Mouse (Mus musculus): Measurements from ENCODE around the gene Ttc6. TPM values are rescaled to one million over a fixed set of nuclear protein-coding genes. Genes with fewer than 3 reads are reported as not detected.

The Ttc6 gene
- polyA plus RNA-seq, 1 experiment from 2014 or later, result 0.96 TPM

GRCm38 (mm10) chr12:57764720-57765119 is 200.8 kb downstream of the Ttc6 start:
- no peak for DNase-seq (ENCODE audit: low spot score)
- H3K36me3 ChIP-seq (replicated peaks; ENCODE audit: control insufficient read depth, insufficient read depth), result no peaks in the 10 kb centered on the region
- H3K9ac ChIP-seq, result no peak overlapping the region

GRCm38 (mm10) chr12:57776290-57776997 is 212.5 kb downstream of the Ttc6 start:
- Histone ChIP-seq H3K4me3 (replicated peaks; ENCODE audit: low read length) (no peak overlapping the region), H3K4me2 (replicated peaks) (peak overlapping the region; percentile 37; the same call in 1 of the 2 replicates), H3K9ac (no peak overlapping the region), H3K27ac (no peak overlapping the region), H3K36me3 (replicated peaks; ENCODE audit: control insufficient read depth, insufficient read depth) (no peaks in the 10 kb centered on the region), H3K4me1 (replicated peaks; ENCODE audit: control insufficient read depth, insufficient read depth, low read length) (no peaks in the 10 kb centered on the region), H3K9me3 (ENCODE audit: control insufficient read depth, low read length) (no peaks in the 10 kb centered on the region), H3K27me3 (ENCODE audit: control insufficient read depth, insufficient read depth, low read length) (no peaks in the 10 kb centered on the region)
- peak; percentile 25 for DNase-seq (ENCODE audit: low spot score)
- WGBS, result 10% methylated on average over 12 of the region's 12 CpGs
- ATAC-seq (ENCODE audit: low FRiP score), result peak; percentile 62; the same call in 1 of the 2 replicates

More at GRCm38 (mm10) chr12:57764720-57765119, 200.8 kb downstream of the Ttc6 start:
- H3K4me1 ChIP-seq (replicated peaks; ENCODE audit: control insufficient read depth, insufficient read depth, low read length), result no peaks in the 10 kb centered on the region
- H3K27ac ChIP-seq, result no peak overlapping the region
- WGBS, result 82% methylated on average over 7 of the region's 7 CpGs
- ATAC-seq (ENCODE audit: low FRiP score), result no peak
- H3K4me3 ChIP-seq (replicated peaks; ENCODE audit: low read length), result no peak overlapping the region
- no peaks in the 10 kb centered on the region for H3K9me3 ChIP-seq (ENCODE audit: control insufficient read depth, low read length)
- H3K27me3 ChIP-seq (ENCODE audit: control insufficient read depth, insufficient read depth, low read length), result no peaks in the 10 kb centered on the region
- H3K4me2 ChIP-seq (replicated peaks), result no peak overlapping the region

- DNase-seq (ENCODE audit: low spot score), result no peak
These were observed 218.0 kb downstream of the Ttc6 start for GRCm38 (mm10) chr12:57781926-57782325.

GRCm38 (mm10) chr12:57787471-57787870 is 223.6 kb downstream of the Ttc6 start:
- no peak overlapping the region for H3K27ac ChIP-seq
- no peak overlapping the region for H3K4me2 ChIP-seq (replicated peaks)
- ATAC-seq (ENCODE audit: low FRiP score) (no peak), DNase-seq (ENCODE audit: low spot score) (peak; percentile 67)
- H3K36me3 ChIP-seq (replicated peaks; ENCODE audit: control insufficient read depth, insufficient read depth), result no peaks in the 10 kb centered on the region
- no peaks in the 10 kb centered on the region for H3K27me3 ChIP-seq (ENCODE audit: control insufficient read depth, insufficient read depth, low read length)
- H3K4me1 ChIP-seq (replicated peaks; ENCODE audit: control insufficient read depth, insufficient read depth, low read length), result no peaks in the 10 kb centered on the region
- H3K9ac ChIP-seq, result no peak overlapping the region
- H3K4me3 ChIP-seq (replicated peaks; ENCODE audit: low read length), result no peak overlapping the region
- WGBS, result 29% methylated on average over 5 of the region's 5 CpGs
- no peaks in the 10 kb centered on the region for H3K9me3 ChIP-seq (ENCODE audit: control insufficient read depth, low read length)

More at GRCm38 (mm10) chr12:57781926-57782325, 218.0 kb downstream of the Ttc6 start:
- H3K36me3 ChIP-seq (replicated peaks; ENCODE audit: control insufficient read depth, insufficient read depth), result no peaks in the 10 kb centered on the region
- H3K9me3 ChIP-seq (ENCODE audit: control insufficient read depth, low read length), result no peaks in the 10 kb centered on the region
- H3K4me2 ChIP-seq (replicated peaks), result no peak overlapping the region
- no peak overlapping the region for H3K27ac ChIP-seq
- 57% methylated on average over 5 of the region's 5 CpGs for WGBS
- H3K9ac ChIP-seq, result no peak overlapping the region
- no peaks in the 10 kb centered on the region for H3K4me1 ChIP-seq (replicated peaks; ENCODE audit: control insufficient read depth, insufficient read depth, low read length)
- H3K4me3 ChIP-seq (replicated peaks; ENCODE audit: low read length), result no peak overlapping the region
- no peak; the same call in 1 of the 2 replicates for ATAC-seq (ENCODE audit: low FRiP score)
- no peaks in the 10 kb centered on the region for H3K27me3 ChIP-seq (ENCODE audit: control insufficient read depth, insufficient read depth, low read length)

Other genes with a start within 250 kb of the Ttc6 start
- 1.1 and 1.2 TPM in 2 replicates for gene Foxa1, start 17.2 kb upstream of the Ttc6 start, polyA plus RNA-seq (2014; fragmentation: Nextera tagmentation; extraction: Ambion mirVana)